Mouse (Mus musculus) cerebellum, postnatal 4 days (tissue): ENCODE results near the gene Slc4a1.

Source experiments
- DNase-seq, 2 experiments: peaks; one replicate each; pipeline ENCODE4 v3.0.0; 2022; ENCODE audit warnings: low spot score in 2 of 2, mixed read lengths in 1 of 2

The Slc4a1 gene

GRCm38 (mm10) chr11:102327250-102327649, 38.8 kb downstream of the Slc4a1 start:
- DNase-seq = no peak

GRCm38 (mm10) chr11:102323516-102323915, 42.5 kb downstream of the Slc4a1 start:
- DNase-seq = no peak

GRCm38 (mm10) chr11:102321931-102322330, 44.1 kb downstream of the Slc4a1 start:
- DNase-seq = no peak

- peak; percentile 45 to 78 for DNase-seq
Measured at GRCm38 (mm10) chr11:102320686-102321005, 45.4 kb downstream of the Slc4a1 start.

GRCm38 (mm10) chr11:102319941-102320685, 45.9 kb downstream of the Slc4a1 start:
- DNase-seq = peak; percentile 71 to 74

- DNase-seq = peak; percentile 75 to 87
Measured at GRCm38 (mm10) chr11:102319410-102319792, 46.6 kb downstream of the Slc4a1 start, which contains the start of gene Ubtf. Gene Ubtf, minus strand, starts transcription at chr11:102319742.

GRCm38 (mm10) chr11:102318576-102319409, 47.2 kb downstream of the Slc4a1 start:
- peak in 1 of 2 experiments; percentile 51 for DNase-seq

GRCm38 (mm10) chr11:102317901-102318575, 48.0 kb downstream of the Slc4a1 start:
- peak; percentile 38 to 74 for DNase-seq

- peak in 1 of 2 experiments; percentile 70 for DNase-seq
Measured at GRCm38 (mm10) chr11:102317298-102317900, 48.6 kb downstream of the Slc4a1 start.

- DNase-seq = peak; percentile 76 to 84
Measured at GRCm38 (mm10) chr11:102316572-102317297, 49.3 kb downstream of the Slc4a1 start.

- no peak for DNase-seq
Measured at GRCm38 (mm10) chr11:102315690-102316571, 50.1 kb downstream of the Slc4a1 start.

- DNase-seq = no peak
Measured at GRCm38 (mm10) chr11:102314321-102314720, 51.7 kb downstream of the Slc4a1 start.

GRCm38 (mm10) chr11:102312586-102312985, 53.4 kb downstream of the Slc4a1 start:
- no peak for DNase-seq

GRCm38 (mm10) chr11:102311966-102312365, 54.0 kb downstream of the Slc4a1 start:
- no peak for DNase-seq

- DNase-seq = no peak
Measured at GRCm38 (mm10) chr11:102310768-102311695, 55.0 kb downstream of the Slc4a1 start.

- no peak for DNase-seq
Measured at GRCm38 (mm10) chr11:102309821-102310617, 56.0 kb downstream of the Slc4a1 start.

- DNase-seq = peak; percentile 98
Measured at GRCm38 (mm10) chr11:102308979-102309378, 57.0 kb downstream of the Slc4a1 start.

- no peak for DNase-seq
Measured at GRCm38 (mm10) chr11:102308104-102308503, 57.9 kb downstream of the Slc4a1 start.
